Comparison of ENCODE assay signal across 8 mouse cellular contexts in the genomic region with DNA sequence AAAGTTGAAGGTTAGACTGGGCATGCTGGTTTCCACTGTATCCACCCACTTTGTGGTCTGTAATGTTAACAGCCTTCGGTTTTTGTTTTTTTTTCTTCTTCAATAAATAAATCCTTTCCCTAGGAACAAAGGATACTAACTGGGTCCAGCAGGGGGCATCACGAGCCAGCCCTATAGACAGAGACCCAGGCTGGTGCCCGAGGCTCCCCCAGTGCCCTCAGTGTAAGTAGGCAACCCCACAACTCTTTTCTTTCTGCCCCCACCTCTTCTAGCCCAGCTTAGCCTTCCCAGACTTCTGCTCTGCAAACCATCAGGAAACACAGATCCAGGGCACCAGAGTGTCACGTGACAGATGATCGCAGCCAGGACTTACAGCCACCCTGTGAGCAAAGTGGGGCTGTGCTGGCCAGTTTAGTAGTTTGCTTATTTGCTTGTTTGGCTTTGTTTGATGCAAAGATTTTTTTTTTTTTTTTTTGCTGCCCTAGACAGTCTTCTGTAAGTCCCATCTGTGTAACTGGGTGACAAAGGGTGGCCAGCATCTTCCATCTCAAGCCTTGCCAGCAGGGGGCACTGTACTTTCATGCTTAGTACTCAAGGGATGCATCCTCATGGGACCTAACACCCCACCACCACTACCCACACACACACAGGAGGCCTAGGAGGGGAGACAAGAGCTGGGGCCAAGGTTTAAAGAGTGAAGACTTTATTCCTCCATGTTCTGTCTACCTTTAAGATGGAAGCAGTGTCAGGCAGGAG. TPM values are rescaled to one million over a fixed set of nuclear protein-coding genes. Genes with fewer than 3 reads are reported as not detected.
A peak's percentile ranks its signal among the peaks of the same experiment; 100 is the strongest.
DNase-seq lines count a peak whose midpoint lies in the region; ATAC-seq and TF ChIP-seq lines count a peak whose summit lies in the region.

No protein-coding gene starts in this region.

- TF ChIP-seq POLR2A in heart, adult 2 months (IDR thresholded peaks at IDR 0.05; ENCODE audit: insufficient read depth, low read depth, low read length), result no peak
- TF ChIP-seq POLR2A in bone marrow macrophage, adult 2 months (IDR thresholded peaks at IDR 0.05; ENCODE audit: borderline replicate concordance, low read depth, low read length), result no peak
- TF ChIP-seq POLR2A in lung, adult 2 months (IDR thresholded peaks at IDR 0.05; ENCODE audit: borderline replicate concordance, extremely low read depth, low read depth, low read length), result no peak

- TF ChIP-seq CTCF in heart, adult 2 months (IDR thresholded peaks at IDR 0.05), result peak; percentile 53
- peak; percentile 34 for TF ChIP-seq CTCF in bone marrow macrophage, adult 2 months (IDR thresholded peaks at IDR 0.05; ENCODE audit: low read depth, low read length)
- TF ChIP-seq CTCF in lung, adult 2 months (IDR thresholded peaks at IDR 0.05; ENCODE audit: insufficient read depth, low read length), result peak; percentile 81

- 0 out of 2 replicates have a peak, but pooled peaks cover 4% of the 10 kb centered on the region for H3K9me3 ChIP-seq in heart, embryonic 10.5 days
- no peaks in the 10 kb centered on the region for H3K9me3 ChIP-seq in midbrain, embryonic 14.5 days (ENCODE audit: control insufficient read depth, low read length)

- 0 out of 2 replicates have a peak, but pooled peaks have one; percentile 62 for TF ChIP-seq EP300 in heart, adult 2 months (IDR thresholded peaks at IDR 0.05; ENCODE audit: insufficient read depth, low read depth, low read length)

- no peak for ATAC-seq in midbrain, embryonic 14.5 days (ENCODE audit: low FRiP score, low TSS enrichment)

- no peak overlapping the region for H3K4me3 ChIP-seq in heart, adult 2 months
- H3K4me3 ChIP-seq in heart, embryonic 10.5 days, result no peak overlapping the region
- no peak overlapping the region for H3K4me3 ChIP-seq in bone marrow macrophage, adult 2 months (ENCODE audit: insufficient read depth, low read length)
- no peak overlapping the region for H3K4me3 ChIP-seq in lung, adult 2 months (replicated peaks; ENCODE audit: extremely low read depth, low read depth, low read length)
- no peak overlapping the region for H3K4me3 ChIP-seq in midbrain, embryonic 14.5 days (replicated peaks; ENCODE audit: low read depth, low read length)

- H3K9ac ChIP-seq in heart, adult 2 months (ENCODE audit: low read depth, low read length), result no peak overlapping the region
- no peak overlapping the region for H3K9ac ChIP-seq in midbrain, embryonic 14.5 days (replicated peaks; ENCODE audit: low read length)

- H3K4me2 ChIP-seq in midbrain, embryonic 14.5 days (ENCODE audit: low read length), result no peak overlapping the region

- no peaks in the 10 kb centered on the region for H3K27me3 ChIP-seq in heart, adult 2 months (ENCODE audit: control insufficient read depth, insufficient read depth, low read length)
- H3K27me3 ChIP-seq in heart, embryonic 10.5 days (ENCODE audit: insufficient read depth, poor library complexity, severe bottlenecking), result no peaks in the 10 kb centered on the region
- H3K27me3 ChIP-seq in midbrain, embryonic 14.5 days (ENCODE audit: control insufficient read depth, insufficient read depth, low read length), result no peaks in the 10 kb centered on the region

- no peaks in the 10 kb centered on the region for H3K36me3 ChIP-seq in heart, adult 2 months (ENCODE audit: control insufficient read depth, insufficient read depth, low read length)
- H3K36me3 ChIP-seq in heart, embryonic 10.5 days, result no peaks in the 10 kb centered on the region
- no peaks in the 10 kb centered on the region for H3K36me3 ChIP-seq in midbrain, embryonic 14.5 days (ENCODE audit: control insufficient read depth, insufficient read depth, low read length)

- DNase-seq in heart, adult 2 months, result peak; percentile 37 to 49
- DNase-seq in heart, embryonic 10.5 days (ENCODE audit: low spot score), result no peak
- peak; percentile 54 for DNase-seq in A20 (ENCODE audit: low read depth, low spot score)
- peak; percentile 61 for DNase-seq in lung, adult 2 months
- DNase-seq in urinary bladder, postnatal 25 days (ENCODE audit: low spot score), result no peak
- DNase-seq in frontal cortex, postnatal 25 days (ENCODE audit: low spot score in 2 of 2), result no peak
- no peak for DNase-seq in midbrain, embryonic 14.5 days

- no peaks in the 10 kb centered on the region for H3K79me2 ChIP-seq in heart, adult 2 months (replicated peaks; ENCODE audit: control insufficient read depth, insufficient read depth, low read length)

- 29% methylated on average over 5 of the region's 5 CpGs for WGBS in heart, adult 2 months
- 49% methylated on average over 5 of the region's 5 CpGs for WGBS in heart, embryonic 10.5 days
- WGBS in lung, adult 2 months, result 31% methylated on average over 5 of the region's 5 CpGs
- 55% methylated on average over 5 of the region's 5 CpGs for WGBS in midbrain, embryonic 14.5 days

- no peak overlapping the region for H3K27ac ChIP-seq in heart, adult 2 months
- H3K27ac ChIP-seq in heart, embryonic 10.5 days, result no peak overlapping the region
- H3K27ac ChIP-seq in bone marrow macrophage, adult 2 months (ENCODE audit: insufficient read depth, low read depth, low read length), result no peak overlapping the region
- no peak overlapping the region for H3K27ac ChIP-seq in midbrain, embryonic 14.5 days (replicated peaks; ENCODE audit: low read depth, low read length)

- intact Hi-C loops in heart, adult 2 months (cut with DNase I), result loop anchor here (1.0 kb wide), 1 partner anchor 19 kb away; no protein-coding TSS in a partner anchor

- peaks cover 9% of the 10 kb centered on the region for H3K4me1 ChIP-seq in heart, adult 2 months (ENCODE audit: control insufficient read depth, insufficient read depth, low read length)
- H3K4me1 ChIP-seq in heart, embryonic 10.5 days, result peaks cover 41% of the 10 kb centered on the region
- no peaks in the 10 kb centered on the region for H3K4me1 ChIP-seq in bone marrow macrophage, adult 2 months (ENCODE audit: control insufficient read depth, insufficient read depth, low read length)
- H3K4me1 ChIP-seq in lung, adult 2 months (ENCODE audit: control insufficient read depth, insufficient read depth, low read length), result peaks cover 10% of the 10 kb centered on the region
- peaks cover 10% of the 10 kb centered on the region for H3K4me1 ChIP-seq in midbrain, embryonic 14.5 days (ENCODE audit: control insufficient read depth, insufficient read depth, low read length)

RNA-seq across cellular contexts. Expression of gene Wfdc1, which starts 9.3 kb away (rescaled TPM):
- 10 to 100 TPM; 27.9 to 33.2 TPM for total RNA-seq in heart, adult 2 months (2021)
- polyA plus RNA-seq in heart, adult 2 months (2012; rRNA removed), result 39.0 and 41.4 TPM in 2 replicates
- 1.3 and 1.6 TPM in 2 replicates for polyA plus RNA-seq in heart, embryonic 10.5 days (2016; fragmentation: Nextera tagmentation; extraction: Ambion mirVana)
- not detected in 2 replicates for polyA plus RNA-seq in bone marrow macrophage, adult 2 months (2012; ENCODE audit: insufficient read depth, insufficient read length, missing spikeins)
- polyA plus RNA-seq in lung, adult 2 months (2012; rRNA removed), result 122 and 130 TPM in 2 replicates
- 2.3 and 3.4 TPM in 2 replicates for polyA plus RNA-seq in midbrain, embryonic 14.5 days (2014; fragmentation: Nextera tagmentation; extraction: Ambion mirVana)

RNA-seq across cellular contexts. Expression of gene Kcng4, which starts 21.4 kb away (rescaled TPM):
- total RNA-seq in heart, adult 2 months (2021), result under 1 TPM; 0.05 to 0.23 TPM
- 0.33 and 0.41 TPM in 2 replicates for polyA plus RNA-seq in heart, adult 2 months (2012; rRNA removed)
- not detected in 2 replicates for polyA plus RNA-seq in heart, embryonic 10.5 days (2016; fragmentation: Nextera tagmentation; extraction: Ambion mirVana)
- not detected in 2 replicates for polyA plus RNA-seq in bone marrow macrophage, adult 2 months (2012; ENCODE audit: insufficient read depth, insufficient read length, missing spikeins)
- 0.17 and 0.51 TPM in 2 replicates for polyA plus RNA-seq in lung, adult 2 months (2012; rRNA removed)
- 0.15 and 0.55 TPM in 2 replicates for polyA plus RNA-seq in midbrain, embryonic 14.5 days (2014; fragmentation: Nextera tagmentation; extraction: Ambion mirVana)

RNA-seq across cellular contexts. Expression of gene Atp2c2, which starts 42.9 kb away (rescaled TPM):
- under 1 TPM in 1 of 2 experiments, not detected in 1; 0.07 TPM for total RNA-seq in heart, adult 2 months (2021)
- polyA plus RNA-seq in heart, adult 2 months (2012; rRNA removed), result 0.59 TPM in 1 of 2 replicates, not detected in the other
- 0.36 and 1.5 TPM in 2 replicates for polyA plus RNA-seq in heart, embryonic 10.5 days (2016; fragmentation: Nextera tagmentation; extraction: Ambion mirVana)
- polyA plus RNA-seq in bone marrow macrophage, adult 2 months (2012; ENCODE audit: insufficient read depth, insufficient read length, missing spikeins), result not detected in 2 replicates
- polyA plus RNA-seq in lung, adult 2 months (2012; rRNA removed), result 5.4 and 7.2 TPM in 2 replicates
- 0.08 and 0.11 TPM in 2 replicates for polyA plus RNA-seq in midbrain, embryonic 14.5 days (2014; fragmentation: Nextera tagmentation; extraction: Ambion mirVana)

RNA-seq across cellular contexts. Expression of gene Adad2, which starts 44.3 kb away (rescaled TPM):
- total RNA-seq in heart, adult 2 months (2021), result not detected
- not detected in 2 replicates for polyA plus RNA-seq in heart, adult 2 months (2012; rRNA removed)
- 0.14 TPM in 1 of 2 replicates, not detected in the other for polyA plus RNA-seq in heart, embryonic 10.5 days (2016; fragmentation: Nextera tagmentation; extraction: Ambion mirVana)
- not detected in 2 replicates for polyA plus RNA-seq in bone marrow macrophage, adult 2 months (2012; ENCODE audit: insufficient read depth, insufficient read length, missing spikeins)
- polyA plus RNA-seq in lung, adult 2 months (2012; rRNA removed), result not detected in 2 replicates
- polyA plus RNA-seq in midbrain, embryonic 14.5 days (2014; fragmentation: Nextera tagmentation; extraction: Ambion mirVana), result 0.21 and 0.32 TPM in 2 replicates

RNA-seq across cellular contexts. Expression of gene Taf1c, which starts 51.9 kb away (rescaled TPM):
- 1 to 10 TPM; 3.6 to 3.7 TPM for total RNA-seq in heart, adult 2 months (2021)
- polyA plus RNA-seq in heart, adult 2 months (2012; rRNA removed), result 6.5 and 8.7 TPM in 2 replicates
- polyA plus RNA-seq in heart, embryonic 10.5 days (2016; fragmentation: Nextera tagmentation; extraction: Ambion mirVana), result 9.9 and 11.2 TPM in 2 replicates
- polyA plus RNA-seq in bone marrow macrophage, adult 2 months (2012; ENCODE audit: insufficient read depth, insufficient read length, missing spikeins), result 7.1 TPM in 2 replicates
- 17.6 and 19.5 TPM in 2 replicates for polyA plus RNA-seq in lung, adult 2 months (2012; rRNA removed)
- 14.6 and 16.6 TPM in 2 replicates for polyA plus RNA-seq in midbrain, embryonic 14.5 days (2014; fragmentation: Nextera tagmentation; extraction: Ambion mirVana)

Comparison
In these comparisons a context has a peak if more than half of its experiments do, and no peak if none do; other contexts are left out.
1. DNase-seq: peak in heart, adult 2 months (2 of 2), A20 (single experiment) and lung, adult 2 months (single experiment); none in heart, embryonic 10.5 days (single experiment), urinary bladder, postnatal 25 days (single experiment), frontal cortex, postnatal 25 days (0 of 2) and midbrain, embryonic 14.5 days (single experiment).
2. Peak in every context shown above with its lines, with median percentiles within 50 percentile points of each other: CTCF ChIP-seq.